Mouse (Mus musculus): ENCODE results near the gene Phactr4.

DNA sequence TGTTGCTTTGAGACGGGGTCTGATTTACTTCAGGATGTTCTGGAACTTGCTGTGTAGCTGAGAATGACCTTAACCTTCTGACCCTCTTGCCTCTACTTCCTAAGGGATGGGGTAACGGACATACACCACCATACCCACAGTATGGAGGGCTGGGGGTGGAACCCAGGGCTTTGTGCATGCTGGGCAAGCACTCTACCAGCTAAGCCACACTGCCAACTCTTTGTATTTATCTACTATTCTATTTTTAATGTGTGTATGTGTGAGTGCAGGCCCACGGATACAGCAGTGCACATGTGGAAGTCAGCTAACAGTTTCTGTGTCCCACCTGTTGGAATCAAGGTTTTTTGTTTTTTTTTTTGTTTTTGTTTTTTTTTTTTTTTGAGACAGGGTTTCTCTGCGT is 62.8 kb downstream of the Phactr4 start:
- TF ChIP-seq CTCF (IDR thresholded peaks at IDR 0.05; ENCODE audit: low read depth, low read length) (no peak), POLR2A (IDR thresholded peaks at IDR 0.05; ENCODE audit: extremely low read depth, insufficient read depth, low read length) (no peak)

All from liver, adult 2 months (tissue).